Mouse (Mus musculus) CH12.LX (cell line): ENCODE results near the gene Gpatch2. TPM values are rescaled to one million over a fixed set of nuclear protein-coding genes. Genes with fewer than 3 reads are reported as not detected.

Experiments used
- DNase-seq: peaks from one replicate; pipeline ENCODE4 v3.0.0-alpha.2; 2013; ENCODE audit errors: extremely low read depth
- H3K27ac ChIP-seq: 2 replicates; pipeline ENCODE4 v1.5.1; 2012; ENCODE audit warnings: low read depth, mild to moderate bottlenecking, control low read depth, moderate library complexity; ENCODE audit not compliant: insufficient read depth
- H3K27me3 ChIP-seq: replicated peaks from 2 replicates; pipeline ENCODE3; 2012; ENCODE audit warnings: inconsistent platforms
- H3K36me3 ChIP-seq, 2 experiments: replicated peaks in 1 of 2; 2 replicates each; pipeline versions ENCODE3 to v1.6.1; 2012; ENCODE audit warnings: inconsistent platforms in 1 of 2, low read length in 1 of 2, mild to moderate bottlenecking in 1 of 2, mixed read lengths in 1 of 2, moderate library complexity in 1 of 2; ENCODE audit not compliant: control insufficient read depth in 1 of 2, insufficient read depth in 1 of 2
- H3K4me1 ChIP-seq, 2 experiments: 2 replicates each; pipeline ENCODE4 v1.6.1; 2012; ENCODE audit warnings: inconsistent platforms in 1 of 2, moderate library complexity in 1 of 2; ENCODE audit not compliant: insufficient read depth in 2 of 2, control insufficient read depth in 1 of 2
- H3K4me2 ChIP-seq: 2 replicates; pipeline ENCODE4 v1.6.1; 2012; ENCODE audit warnings: low read depth, mild to moderate bottlenecking, control low read depth; ENCODE audit not compliant: poor library complexity, insufficient read depth, severe bottlenecking
- H3K4me3 ChIP-seq, 3 experiments: fragments of 150-350 bp in 1 of 3; sonication (generic) in 1 of 3; replicated peaks in 1 of 3; 2 replicates each; pipeline versions ENCODE3 to v1.5.1; 2011 to 2012; ENCODE audit warnings: low read depth in 2 of 3, low read length in 2 of 3, mild to moderate bottlenecking in 2 of 3, moderate library complexity in 2 of 3, control low read depth in 1 of 3, improper control_type of control experiment in 1 of 3, inconsistent platforms in 1 of 3, mixed read lengths in 1 of 3; ENCODE audit not compliant: poor library complexity in 1 of 3
- H3K79me2 ChIP-seq: replicated peaks from 2 replicates; pipeline ENCODE4 v1.6.1; 2012; ENCODE audit warnings: mild to moderate bottlenecking, moderate library complexity; ENCODE audit not compliant: control insufficient read depth, poor library complexity, insufficient read depth, severe bottlenecking; ENCODE audit errors: extremely low read depth
- H3K9ac ChIP-seq: 2 replicates; pipeline ENCODE4 v1.6.1; 2012; ENCODE audit warnings: low read depth, mild to moderate bottlenecking, control low read depth, moderate library complexity; ENCODE audit not compliant: insufficient read depth
- H3K9me3 ChIP-seq: replicated peaks from 2 replicates; pipeline ENCODE3; 2012; ENCODE audit warnings: low read length, inconsistent platforms, mixed read lengths
- CHD2 ChIP-seq: IDR thresholded peaks from 2 replicates; pipeline ENCODE4 v1.6.1; 2011; ENCODE audit warnings: low read length, improper control_type of control experiment
- E2F4 ChIP-seq: IDR thresholded peaks from 2 replicates; pipeline ENCODE4 v1.6.1; 2011; ENCODE audit warnings: low read depth, low read length, improper control_type of control experiment; ENCODE audit not compliant: insufficient replicate concordance
- ELF1 ChIP-seq: IDR thresholded peaks from 2 replicates; pipeline ENCODE4 v1.6.1; 2014; ENCODE audit warnings: low read depth, mild to moderate bottlenecking, inconsistent platforms, low read length, improper control_type of control experiment
- EP300 ChIP-seq: IDR thresholded peaks from 2 replicates; pipeline ENCODE4 v1.6.1; 2011; ENCODE audit warnings: low read length, improper control_type of control experiment
- ETS1 ChIP-seq: conservative IDR thresholded peaks from 2 replicates; pipeline ENCODE4 v1.6.1; 2012; ENCODE audit warnings: low read depth, mild to moderate bottlenecking, inconsistent platforms, low read length, improper control_type of control experiment, moderate library complexity
- MAZ ChIP-seq: IDR thresholded peaks from 2 replicates; pipeline ENCODE4 v1.6.1; 2012; ENCODE audit warnings: low read depth, mild to moderate bottlenecking, inconsistent platforms, low read length, improper control_type of control experiment, moderate library complexity
- POLR2AphosphoS2 ChIP-seq: IDR thresholded peaks from 2 replicates; pipeline ENCODE4 v1.6.1; 2011; ENCODE audit warnings: low read depth, low read length, improper control_type of control experiment
- UBTF ChIP-seq: IDR thresholded peaks from 2 replicates; pipeline ENCODE4 v1.6.1; 2012; ENCODE audit warnings: low read depth, mild to moderate bottlenecking, inconsistent platforms, low read length, improper control_type of control experiment, moderate library complexity
- dilution Hi-C: fragments of 300-500 bp; cut with MboI; formaldehyde crosslinking; loops from 2 replicates; pipeline ENCODE4 v1.14.3; 2020; ENCODE audit warnings: low sequenced_read_pairs; ENCODE audit not compliant: extremely low pct_unique_long_range_greater_than_20kb, extremely low pct_ligation_motif_present
- in situ Hi-C: fragments of 300-500 bp; cut with MboI; formaldehyde crosslinking; loops from 3 replicates; pipeline ENCODE4 v1.14.3; 2019; ENCODE audit warnings: low sequenced_read_pairs, low pct_ligation_motif_present, low pct_unique_long_range_greater_than_20kb, mixed read lengths
- polyA plus RNA-seq: library from polyadenylated mRNA; unstranded; fragments of >175 nt; gene quantifications from 2 replicates; pipeline ENCODE4 v1.2.1, GENCODE M21; 2012; ENCODE audit warnings: low read depth; ENCODE audit not compliant: insufficient read length
- total RNA-seq, 2 experiments: library from RNA; depleted of rRNA; stranded (reverse); fragments of 300-350 nt in 1 of 2; fragments of >200 nt in 1 of 2; gene quantifications; 2 replicates each; pipeline ENCODE4 v1.2.3; 2012 to 2014

The Gpatch2 gene
- total and polyA plus RNA-seq, 3 experiments: 14.1 to 17.0 (median 15.4) TPM

- H3K4me3 ChIP-seq: no peak overlapping the region
- H3K27me3 ChIP-seq: no peaks in the 10 kb centered on the region
- H3K79me2 ChIP-seq: no peaks in the 10 kb centered on the region
- peaks cover 0 to 13% of the 10 kb centered on the region in 2 experiments for H3K36me3 ChIP-seq
- no peaks in the 10 kb centered on the region for H3K9me3 ChIP-seq
- no peak overlapping the region for H3K9ac ChIP-seq
- H3K4me2 ChIP-seq: no peak overlapping the region
- peak; percentile 59 for TF ChIP-seq ELF1
- no peak for TF ChIP-seq ETS1
- TF ChIP-seq EP300: 0 out of 2 replicates have a peak, but pooled peaks have one; percentile 34
- TF ChIP-seq, all 38 proteins: peak for 2
- dilution Hi-C loops (no loop called here), in situ Hi-C loops (no loop called here)
- no peak overlapping the region for H3K27ac ChIP-seq
- DNase-seq: peak; percentile 33
- peaks cover 2 to 26% of the 10 kb centered on the region in 2 experiments for H3K4me1 ChIP-seq
Observed at GRCm38 (mm10) chr1:187286411-187286810, 71.1 kb downstream of the Gpatch2 start.

- Histone ChIP-seq H3K4me2 (no peak overlapping the region), H3K27ac (no peak overlapping the region), H3K4me3 (no peak overlapping the region), H3K9me3 (no peaks in the 10 kb centered on the region), H3K9ac (no peak overlapping the region), H3K27me3 (no peaks in the 10 kb centered on the region), H3K36me3 (peaks cover 0 to 13% of the 10 kb centered on the region in 2 experiments), H3K79me2 (no peaks in the 10 kb centered on the region), H3K4me1 (peaks cover 2 to 26% of the 10 kb centered on the region in 2 experiments)
- dilution Hi-C loops (no loop called here), in situ Hi-C loops (no loop called here)
- no peak for DNase-seq
- TF ChIP-seq MAZ (no peak), ELF1 (no peak), POLR2AphosphoS2 (no peak), E2F4 (no peak)
Observed at GRCm38 (mm10) chr1:187286924-187287323, 71.6 kb downstream of the Gpatch2 start.

- no peak for DNase-seq
- dilution Hi-C loops: no loop called here
Observed at GRCm38 (mm10) chr1:187290186-187290585, 74.9 kb downstream of the Gpatch2 start.

More at GRCm38 (mm10) chr1:187290186-187290585, 74.9 kb downstream of the Gpatch2 start:
- in situ Hi-C loops: no loop called here
- H3K4me1 ChIP-seq: peaks cover 2 to 17% of the 10 kb centered on the region in 2 experiments; a peak in 3 of 4 replicates
- no peaks in the 10 kb centered on the region for H3K79me2 ChIP-seq
- no peak overlapping the region for H3K9ac ChIP-seq
- H3K4me2 ChIP-seq: no peak overlapping the region
- TF ChIP-seq CHD2: no peak
- no peak for TF ChIP-seq UBTF
- TF ChIP-seq, all 38 proteins: peak for 0
- no peak overlapping the region for H3K4me3 ChIP-seq
- H3K9me3 ChIP-seq: no peaks in the 10 kb centered on the region
- peaks cover 0 to 10% of the 10 kb centered on the region in 2 experiments for H3K36me3 ChIP-seq
- H3K27me3 ChIP-seq: no peaks in the 10 kb centered on the region
- H3K27ac ChIP-seq: no peak overlapping the region
